Mouse (Mus musculus) central nervous system, embryonic 11.5 days (tissue): ENCODE measurements around the gene Vmn1r126. TPM values are rescaled to one million over a fixed set of nuclear protein-coding genes. Genes with fewer than 3 reads are reported as not detected.

Experiments used
- polyA plus RNA-seq: library from polyadenylated mRNA; depleted of rRNA; stranded (reverse); fragments of >200 nt; gene quantifications from 2 replicates; pipeline ENCODE4 v1.2.3, GENCODE M21; 2012; rRNA removed

Vmn1r126 gene
- not detected in 2 replicates for polyA plus RNA-seq

GRCm38 (mm10) chr7:21301367-21301766, at the start of gene Vmn1r126:
TSS of gene Vmn1r126 (minus strand) at chr7:21301467.

DNA sequence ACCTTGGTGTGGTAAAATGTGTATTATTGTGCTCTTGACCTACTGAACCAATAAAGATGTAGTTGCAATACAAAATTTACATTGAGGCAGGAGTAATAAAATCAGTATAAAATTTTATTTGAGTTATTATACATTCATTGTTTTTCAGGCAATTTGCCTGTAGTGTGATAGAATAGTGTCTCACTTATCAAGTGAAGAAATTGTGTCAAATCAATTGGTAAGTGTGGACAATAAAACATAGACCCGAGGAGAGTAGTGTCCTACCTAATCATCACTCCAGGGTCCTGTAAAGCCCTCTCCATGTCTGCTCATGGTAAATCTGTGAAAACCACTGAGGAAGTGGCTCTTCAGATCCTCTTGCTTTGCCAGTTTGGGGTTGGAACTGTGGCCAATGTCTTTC, 47.8 kb upstream of the Vmn1r126 start, which contains the start of gene Vmn1r128:
Vmn1r128 (plus strand) TSS at position 301 of the 400 bp plus-strand sequence.

GRCm38 (mm10) chr7:21319761-21320160, 18.5 kb upstream of the Vmn1r126 start, which contains the start of gene Vmn1r127:
TSS of gene Vmn1r127 (minus strand) at chr7:21319861.

GRCm38 (mm10) chr7:21271879-21272278, 29.4 kb downstream of the Vmn1r126 start, which contains the start of gene Vmn1r125:
TSS of gene Vmn1r125 (plus strand) at chr7:21272179.

GRCm38 (mm10) chr7:21260517-21260916, 40.8 kb downstream of the Vmn1r126 start, which contains the start of gene Vmn1r124:
TSS of gene Vmn1r124 (minus strand) at chr7:21260617.

Other genes starting within 250 kb of the Vmn1r126 start
- not detected in 2 replicates for gene Vmn1r120, start 247.7 kb downstream of the Vmn1r126 start, polyA plus RNA-seq
- not detected in 2 replicates for gene Vmn1r121, start 203.0 kb downstream of the Vmn1r126 start, polyA plus RNA-seq
- not detected in 2 replicates for gene Vmn1r122, start 167.3 kb downstream of the Vmn1r126 start, polyA plus RNA-seq
- not detected in 2 replicates for gene Vmn1r123, start 139.3 kb downstream of the Vmn1r126 start, polyA plus RNA-seq
- gene Gm5157, start 111.0 kb downstream of the Vmn1r126 start, polyA plus RNA-seq, result not detected in 2 replicates
- not detected in 2 replicates for gene Vmn1r124, start 40.9 kb downstream of the Vmn1r126 start, polyA plus RNA-seq
- not detected in 2 replicates for gene Vmn1r125, start 29.3 kb downstream of the Vmn1r126 start, polyA plus RNA-seq
- gene Vmn1r127, start 18.4 kb upstream of the Vmn1r126 start, polyA plus RNA-seq, result not detected in 2 replicates
- gene Vmn1r128, start 47.9 kb upstream of the Vmn1r126 start, polyA plus RNA-seq, result not detected in 2 replicates
- not detected in 2 replicates for gene Vmn1r129, start 59.8 kb upstream of the Vmn1r126 start, polyA plus RNA-seq
- not detected in 2 replicates for gene Gm6882, start 131.3 kb upstream of the Vmn1r126 start, polyA plus RNA-seq
- not detected in 2 replicates for gene Vmn1r130, start 210.3 kb upstream of the Vmn1r126 start, polyA plus RNA-seq
- not detected in 2 replicates for gene Vmn1r131, start 244.6 kb upstream of the Vmn1r126 start, polyA plus RNA-seq